Mouse (Mus musculus) C2C12 (cell line): Measurements from ENCODE around the gene Rap1gap2. TPM values are rescaled to one million over a fixed set of nuclear protein-coding genes. Genes with fewer than 3 reads are reported as not detected.

Experiments
- H3K27me3 ChIP-seq: one replicate; pipeline ENCODE4 v1.6.1; 2011; ENCODE audit not compliant: control insufficient read depth, insufficient read depth, insufficient read length
- H3K36me3 ChIP-seq: one replicate; pipeline ENCODE4 v1.6.1; 2011; ENCODE audit not compliant: control insufficient read depth, insufficient read depth
- H3K4me3 ChIP-seq: one replicate; pipeline ENCODE4 v1.5.1; 2011; ENCODE audit warnings: mild to moderate bottlenecking, control low read depth; ENCODE audit not compliant: poor library complexity, insufficient read depth, severe bottlenecking
- H3K79me2 ChIP-seq: one replicate; pipeline ENCODE4 v1.6.1; 2011; ENCODE audit not compliant: control insufficient read depth, insufficient read depth
- H3K79me3 ChIP-seq: one replicate; pipeline ENCODE4 v1.6.1; 2011; ENCODE audit warnings: low read depth, control low read depth
- H3ac ChIP-seq: one replicate; pipeline ENCODE3; 2011; ENCODE audit warnings: low read depth; ENCODE audit not compliant: control insufficient read depth, insufficient read length
- CEBPB ChIP-seq: IDR thresholded peaks from one replicate; pipeline ENCODE4 v1.6.1; 2011; ENCODE audit warnings: low read depth, mild to moderate bottlenecking, control low read depth, moderate library complexity
- CTCF ChIP-seq: IDR thresholded peaks from one replicate; pipeline ENCODE4 v1.5.1; 2011; ENCODE audit not compliant: control insufficient read depth, insufficient read depth, insufficient read length
- FOSL1 ChIP-seq: IDR thresholded peaks from one replicate; pipeline ENCODE4 v1.8.0; 2011; ENCODE audit warnings: mild to moderate bottlenecking, low read length; ENCODE audit not compliant: poor library complexity, insufficient read depth, severe bottlenecking
- MAX ChIP-seq: IDR thresholded peaks from one replicate; pipeline ENCODE4 v1.6.1; 2011; ENCODE audit warnings: mild to moderate bottlenecking, control low read depth
- MYOD1 ChIP-seq: IDR thresholded peaks from one replicate; pipeline ENCODE4 v1.6.1; 2011; ENCODE audit warnings: low read depth; ENCODE audit not compliant: control insufficient read depth, insufficient read length
- MYOG ChIP-seq: IDR thresholded peaks from one replicate; pipeline ENCODE4 v1.6.1; 2011; ENCODE audit not compliant: control insufficient read depth, insufficient read length; ENCODE audit errors: extremely low read depth
- USF1 ChIP-seq: IDR thresholded peaks from one replicate; pipeline ENCODE4 v1.6.1; 2011; ENCODE audit warnings: low read depth, mild to moderate bottlenecking, control low read depth, moderate library complexity
- polyA plus RNA-seq: library from polyadenylated mRNA; unstranded; fragments of >200 nt; fragmentation: generic; extraction: Trizol; gene quantifications from one replicate; pipeline ENCODE4 v1.2.1, GENCODE M21; 2012; ENCODE audit warnings: missing spikeins

Gene Rap1gap2
- polyA plus RNA-seq, 1 experiment = 1.4 TPM

DNA sequence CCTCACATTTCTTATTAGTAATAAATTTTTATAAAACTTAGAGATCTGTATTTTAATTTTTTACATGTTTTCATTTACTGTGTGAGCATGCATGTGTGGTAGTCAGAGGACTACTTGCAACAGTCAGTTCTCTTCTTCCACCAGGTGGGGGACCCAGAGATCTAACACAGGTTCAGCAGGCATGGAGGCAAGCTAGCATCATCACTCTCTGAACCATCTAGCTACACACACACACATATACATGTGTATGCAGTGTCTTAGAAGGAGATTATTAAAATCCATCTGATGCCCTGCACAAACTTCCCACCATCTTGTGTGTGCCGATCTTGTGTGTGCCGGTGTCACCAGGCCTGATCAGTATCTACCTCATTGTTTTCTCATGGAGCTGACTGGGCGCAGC, 233.9 kb downstream of the Rap1gap2 start:
- no peaks in the 10 kb centered on the region for H3K79me2 ChIP-seq
- H3K27me3 ChIP-seq = peaks cover 45% of the 10 kb centered on the region
- no peaks in the 10 kb centered on the region for H3K79me3 ChIP-seq
- TF ChIP-seq MYOD1 (no peak), CTCF (peak; percentile 77)
- no peak overlapping the region for H3K4me3 ChIP-seq
- H3ac ChIP-seq = no peak overlapping the region
- H3K36me3 ChIP-seq = no peaks in the 10 kb centered on the region

DNA sequence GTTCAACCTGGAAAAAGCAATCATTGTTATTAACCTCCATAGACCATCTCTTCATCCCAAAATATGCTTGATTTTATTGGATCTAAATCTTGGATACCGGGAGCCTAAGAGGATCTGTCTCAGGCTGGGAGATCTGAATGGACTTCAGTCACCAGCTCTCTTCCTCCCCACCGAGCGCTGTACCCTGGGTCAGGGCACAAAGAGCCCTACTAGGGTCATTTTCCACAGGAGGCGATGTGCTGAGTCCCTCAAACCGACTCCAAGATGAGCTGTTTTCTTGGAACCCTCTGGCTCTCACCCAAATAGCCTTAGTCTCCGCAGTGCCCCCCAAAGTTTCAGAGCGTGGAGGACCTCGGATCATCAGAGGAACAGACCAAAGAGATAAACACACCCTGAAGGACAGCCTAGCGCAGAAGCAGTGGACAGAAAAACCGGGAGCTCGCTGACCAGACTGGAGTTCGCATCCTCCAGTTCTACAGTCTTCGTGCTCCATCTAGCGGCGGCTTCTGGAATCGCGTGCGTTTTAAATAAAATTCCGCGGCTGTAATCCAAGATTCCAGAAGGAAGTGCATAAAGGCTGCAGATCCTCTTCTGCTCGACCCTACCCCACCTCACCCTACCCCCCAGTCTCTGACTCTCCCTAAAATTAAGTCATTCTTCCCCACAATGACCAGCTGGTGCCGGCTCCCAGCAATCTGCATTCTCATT, 239.2 kb downstream of the Rap1gap2 start:
- no peaks in the 10 kb centered on the region for H3K79me3 ChIP-seq
- no peak overlapping the region for H3K4me3 ChIP-seq
- H3ac ChIP-seq = no peak overlapping the region
- TF ChIP-seq USF1 (no peak), MAX (no peak), CTCF (peak; percentile 79)
- H3K27me3 ChIP-seq = peaks cover 27% of the 10 kb centered on the region
- H3K36me3 ChIP-seq = no peaks in the 10 kb centered on the region
- no peaks in the 10 kb centered on the region for H3K79me2 ChIP-seq

DNA sequence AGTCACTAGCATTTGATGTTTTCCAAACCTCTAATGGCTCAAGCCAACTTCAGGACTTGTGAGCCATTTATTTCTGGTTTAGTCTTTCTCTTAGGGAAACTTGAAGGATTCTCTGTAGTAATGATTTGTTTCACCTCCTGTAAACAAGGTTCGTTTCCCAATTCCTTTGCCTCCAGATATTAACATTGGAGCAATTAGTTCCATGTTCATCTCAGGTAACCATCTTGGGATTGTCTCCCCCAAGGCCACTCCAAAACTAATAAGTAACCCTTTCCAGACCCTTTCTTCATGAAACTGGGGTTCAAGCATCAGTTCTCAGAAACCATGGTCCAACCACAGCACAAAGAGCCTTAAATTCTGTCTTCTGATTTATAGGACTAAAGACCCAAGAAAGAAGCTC, 248.9 kb downstream of the Rap1gap2 start, which contains the start of gene Olfr412:
TSS of gene Olfr412 (plus strand) at position 301 of the 400 bp plus-strand sequence.
- H3K27me3 ChIP-seq = no peaks in the 10 kb centered on the region
- no peaks in the 10 kb centered on the region for H3K79me2 ChIP-seq
- no peaks in the 10 kb centered on the region for H3K36me3 ChIP-seq
- H3K4me3 ChIP-seq = no peak within 1 kb of the TSS
- H3K79me3 ChIP-seq = no peaks in the 10 kb centered on the region
- H3ac ChIP-seq = no peak within 1 kb of the TSS
- TF ChIP-seq FOSL1 (no peak), MYOG (no peak)

DNA sequence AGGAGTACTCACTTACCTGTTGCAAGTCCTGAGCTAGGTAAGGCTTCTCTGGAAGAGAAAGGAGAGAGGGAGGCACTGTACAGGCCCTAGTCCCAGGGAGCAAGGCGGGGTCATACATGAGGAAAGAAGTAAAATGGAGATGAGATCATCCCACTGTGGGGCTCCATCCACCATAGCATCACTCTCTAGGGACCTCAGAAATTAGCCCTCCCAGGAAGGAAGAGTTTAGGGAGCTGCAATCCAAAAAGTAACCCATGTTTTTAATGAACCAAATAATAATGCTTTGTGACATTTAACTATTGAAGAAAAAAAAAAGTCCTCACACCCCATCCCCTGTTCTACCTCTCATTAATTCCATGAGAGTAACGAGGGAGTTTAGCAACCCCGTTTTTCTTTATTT, 258.2 kb downstream of the Rap1gap2 start, which contains the start of gene Olfr411:
TSS of gene Olfr411 (minus strand) at position 101 of the 400 bp plus-strand sequence.
- H3K4me3 ChIP-seq = no peak within 1 kb of the TSS
- TF ChIP-seq MYOG (no peak), FOSL1 (no peak), MYOD1 (no peak), CTCF (no peak)
- no peaks in the 10 kb centered on the region for H3K36me3 ChIP-seq
- H3K27me3 ChIP-seq = no peaks in the 10 kb centered on the region
- no peaks in the 10 kb centered on the region for H3K79me2 ChIP-seq
- no peak within 1 kb of the TSS for H3ac ChIP-seq
- no peaks in the 10 kb centered on the region for H3K79me3 ChIP-seq

DNA sequence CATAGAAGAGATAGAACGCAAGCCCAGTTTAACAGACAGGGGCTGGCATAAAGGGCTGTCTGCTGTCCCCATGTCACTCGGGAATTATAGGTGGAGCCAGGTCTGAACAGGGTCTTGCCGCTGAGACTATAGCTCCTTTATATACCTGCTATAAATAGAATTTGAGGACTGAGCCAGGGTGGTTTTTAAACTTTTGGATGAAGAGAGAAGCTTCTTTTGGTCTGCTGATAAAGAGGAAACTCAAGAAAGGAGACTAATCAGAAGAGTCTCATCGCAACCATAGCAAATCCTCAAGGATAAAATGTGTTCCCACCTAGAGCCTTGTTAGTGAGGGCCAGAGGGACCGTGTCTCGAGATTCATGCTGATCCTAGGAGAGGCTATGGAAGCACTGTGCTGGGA, 272.8 kb downstream of the Rap1gap2 start, which contains the start of gene Olfr410:
TSS of gene Olfr410 (minus strand) at position 101 of the 400 bp plus-strand sequence.
- no peaks in the 10 kb centered on the region for H3K79me2 ChIP-seq
- no peaks in the 10 kb centered on the region for H3K79me3 ChIP-seq
- H3K27me3 ChIP-seq = no peaks in the 10 kb centered on the region
- no peak within 1 kb of the TSS for H3ac ChIP-seq
- no peaks in the 10 kb centered on the region for H3K36me3 ChIP-seq
- TF ChIP-seq MYOG = no peak
- TF ChIP-seq USF1 = no peak
- no peak for TF ChIP-seq MAX
- TF ChIP-seq CTCF = no peak
- TF ChIP-seq MYOD1 = no peak
- no peak for TF ChIP-seq CEBPB
- TF ChIP-seq FOSL1 = no peak
- H3K4me3 ChIP-seq = no peak within 1 kb of the TSS

Other genes starting within 250 kb of the Rap1gap2 start
- gene Olfr412, start 248.8 kb downstream of the Rap1gap2 start, polyA plus RNA-seq = not detected
- gene Ccdc92b, start 8.7 kb upstream of the Rap1gap2 start, polyA plus RNA-seq = 0.01 TPM
- gene Cluh, start 38.6 kb upstream of the Rap1gap2 start, polyA plus RNA-seq = 61.1 TPM
- 30.8 TPM for gene Pafah1b1, start 113.8 kb upstream of the Rap1gap2 start, polyA plus RNA-seq
- 17.3 TPM for gene Mettl16, start 159.9 kb upstream of the Rap1gap2 start, polyA plus RNA-seq
- gene Mnt, start 220.0 kb upstream of the Rap1gap2 start, polyA plus RNA-seq = 7.5 TPM